Mouse (Mus musculus) splenic B cell, adult 2 months (primary cell): ENCODE measurements around the gene Olfr223.
"Not testable (repeated sequence)": the region's sequence is repeated elsewhere in the genome, so short reads cannot be mapped to it uniquely, and the experiment has no call there.

ENCODE experiments used
- DNase-seq: peaks from one replicate; pipeline ENCODE4 v3.0.0-alpha.2; 2011; ENCODE audit warnings: low read depth, low spot score
- H3K27me3 ChIP-seq: 2 replicates; pipeline ENCODE4 v1.6.1; 2012; ENCODE audit warnings: mild to moderate bottlenecking, low read length, moderate library complexity, mixed read lengths; ENCODE audit not compliant: control insufficient read depth, poor library complexity, insufficient read depth, severe bottlenecking
- H3K36me3 ChIP-seq: 2 replicates; pipeline ENCODE4 v1.6.1; 2012; ENCODE audit warnings: mild to moderate bottlenecking, low read length, moderate library complexity, mixed read lengths; ENCODE audit not compliant: control insufficient read depth, poor library complexity, insufficient read depth, severe bottlenecking

Gene Olfr223

GRCm38 (mm10) chr11:59622214-59622613 lies 29.1 kb upstream of the Olfr223 start:
- no peak for DNase-seq
- Histone ChIP-seq H3K27me3 (no peaks in the 10 kb centered on the region), H3K36me3 (no peaks in the 10 kb centered on the region)

- H3K27me3 ChIP-seq, DNase-seq: not testable (repeated sequence)
These were observed 23.9 kb upstream of the Olfr223 start for GRCm38 (mm10) chr11:59616986-59617385.

GRCm38 (mm10) chr11:59614120-59614519 lies 21.0 kb upstream of the Olfr223 start:
- DNase-seq, result no peak
- no peaks in the 10 kb centered on the region for H3K27me3 ChIP-seq
- H3K36me3 ChIP-seq, result no peaks in the 10 kb centered on the region

More at GRCm38 (mm10) chr11:59616986-59617385, 23.9 kb upstream of the Olfr223 start:
- H3K36me3 ChIP-seq, result not testable (repeated sequence)

- Histone ChIP-seq H3K27me3 (no peaks in the 10 kb centered on the region), H3K36me3 (no peaks in the 10 kb centered on the region)
- DNase-seq, result no peak
These were observed 18.6 kb upstream of the Olfr223 start for GRCm38 (mm10) chr11:59611646-59612045.

GRCm38 (mm10) chr11:59602287-59602686 lies 9.2 kb upstream of the Olfr223 start:
- Histone ChIP-seq H3K36me3 (no peaks in the 10 kb centered on the region), H3K27me3 (no peaks in the 10 kb centered on the region; the same call in 1 of the 2 replicates)
- DNase-seq, result no peak

GRCm38 (mm10) chr11:59600872-59601271 lies 7.8 kb upstream of the Olfr223 start:
- no peak for DNase-seq
- H3K27me3 ChIP-seq, result no peaks in the 10 kb centered on the region; the same call in 1 of the 2 replicates
- H3K36me3 ChIP-seq, result no peaks in the 10 kb centered on the region

GRCm38 (mm10) chr11:59599211-59599610 lies 6.1 kb upstream of the Olfr223 start:
- Histone ChIP-seq H3K27me3 (no peaks in the 10 kb centered on the region; the same call in 1 of the 2 replicates), H3K36me3 (no peaks in the 10 kb centered on the region)
- DNase-seq, result no peak

- Histone ChIP-seq H3K27me3 (no peaks in the 10 kb centered on the region; the same call in 1 of the 2 replicates), H3K36me3 (no peaks in the 10 kb centered on the region)
- DNase-seq, result no peak
These were observed 3.9 kb upstream of the Olfr223 start for GRCm38 (mm10) chr11:59596950-59597349.

- Histone ChIP-seq H3K36me3 (no peaks in the 10 kb centered on the region), H3K27me3 (no peaks in the 10 kb centered on the region; the same call in 1 of the 2 replicates)
- DNase-seq, result peak; percentile 24
These were observed 3.0 kb upstream of the Olfr223 start for GRCm38 (mm10) chr11:59596091-59596490.

- no peaks in the 10 kb centered on the region for H3K27me3 ChIP-seq
- DNase-seq, result no peak
These were observed 3.6 kb downstream of the Olfr223 start for GRCm38 (mm10) chr11:59589496-59589895.

GRCm38 (mm10) chr11:59584539-59584938 lies 8.6 kb downstream of the Olfr223 start:
- Histone ChIP-seq H3K36me3 (no peaks in the 10 kb centered on the region), H3K27me3 (no peaks in the 10 kb centered on the region)
- DNase-seq, result peak; percentile 18

More at GRCm38 (mm10) chr11:59589496-59589895, 3.6 kb downstream of the Olfr223 start:
- H3K36me3 ChIP-seq, result no peaks in the 10 kb centered on the region

GRCm38 (mm10) chr11:59576135-59576534 lies 17.0 kb downstream of the Olfr223 start, which contains the start of gene Olfr222:
Gene Olfr222 (minus strand): TSS chr11:59576235.
- not testable (repeated sequence) for H3K27me3 ChIP-seq, H3K36me3 ChIP-seq, DNase-seq

- Histone ChIP-seq H3K36me3 (no peaks in the 10 kb centered on the region), H3K27me3 (no peaks in the 10 kb centered on the region)
- DNase-seq, result no peak
These were observed 17.4 kb downstream of the Olfr223 start for GRCm38 (mm10) chr11:59575726-59576125.

GRCm38 (mm10) chr11:59569306-59569705 lies 23.8 kb downstream of the Olfr223 start:
- Histone ChIP-seq H3K27me3 (no peaks in the 10 kb centered on the region), H3K36me3 (no peaks in the 10 kb centered on the region)
- DNase-seq, result peak; percentile 53

- H3K27me3 ChIP-seq, result no peaks in the 10 kb centered on the region
- no peak for DNase-seq
- no peaks in the 10 kb centered on the region for H3K36me3 ChIP-seq
These were observed 30.3 kb downstream of the Olfr223 start for GRCm38 (mm10) chr11:59562837-59563236.

- Histone ChIP-seq H3K27me3 (no peaks in the 10 kb centered on the region), H3K36me3 (no peaks in the 10 kb centered on the region)
- DNase-seq, result no peak
These were observed 30.8 kb downstream of the Olfr223 start for GRCm38 (mm10) chr11:59562336-59562735.
